Mouse (Mus musculus) heart, postnatal 4 days (tissue): ENCODE results near the gene Mtus2. TPM values are rescaled to one million over a fixed set of nuclear protein-coding genes. Genes with fewer than 3 reads are reported as not detected.
A peak's percentile ranks its signal among the peaks of the same experiment; 100 is the strongest.

ENCODE experiments used
- DNase-seq: peaks from one replicate; pipeline ENCODE4 v3.0.0; 2021
- total RNA-seq, 2 experiments: library from RNA; stranded (reverse); gene quantifications; 2 replicates each; pipeline ENCODE4 v1.2.3; 2021

The Mtus2 gene
- total RNA-seq, 2 experiments from 2014 or later, result 116 to 127 TPM

DNA sequence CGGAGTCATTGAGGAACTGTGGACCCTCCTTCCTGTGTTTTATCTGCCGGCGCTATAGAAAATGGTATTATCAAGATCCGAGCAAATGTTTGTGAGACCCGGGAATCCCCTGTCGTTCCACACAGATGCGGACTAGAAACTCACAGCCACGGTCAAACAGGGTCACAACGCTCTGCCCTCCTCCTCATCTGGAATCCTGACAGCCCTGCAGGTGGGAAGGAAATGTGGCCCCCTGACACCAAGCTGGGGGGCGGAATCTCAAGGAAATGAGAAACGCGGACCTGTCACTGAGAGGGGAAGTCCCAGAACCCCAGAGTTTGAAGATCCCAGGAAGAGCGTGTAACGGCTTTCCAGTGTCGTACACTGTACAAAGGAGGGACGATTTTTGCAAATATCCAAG lies 396.3 kb downstream of the Mtus2 start:
- no peak for DNase-seq

DNA sequence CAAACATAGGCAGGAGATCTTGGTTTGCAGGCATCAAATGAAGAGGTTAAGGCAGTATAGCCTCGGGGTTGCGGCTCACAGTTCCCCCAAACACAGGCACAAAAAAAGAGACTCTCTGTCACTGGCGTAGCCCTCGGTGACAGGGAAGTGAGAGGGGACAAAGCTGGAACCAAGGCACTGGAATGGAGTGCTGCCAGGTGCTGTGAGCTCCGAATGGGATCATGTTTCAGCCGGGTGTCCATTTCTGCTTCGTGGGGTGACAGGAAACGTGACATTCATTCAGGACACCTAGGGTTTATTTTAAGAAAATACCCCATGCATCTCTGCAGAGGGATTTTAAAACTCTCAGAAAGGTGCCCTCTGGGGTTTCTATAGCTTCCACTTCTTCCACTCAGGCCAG lies 397.4 kb downstream of the Mtus2 start:
- DNase-seq, result peak; percentile 65

DNA sequence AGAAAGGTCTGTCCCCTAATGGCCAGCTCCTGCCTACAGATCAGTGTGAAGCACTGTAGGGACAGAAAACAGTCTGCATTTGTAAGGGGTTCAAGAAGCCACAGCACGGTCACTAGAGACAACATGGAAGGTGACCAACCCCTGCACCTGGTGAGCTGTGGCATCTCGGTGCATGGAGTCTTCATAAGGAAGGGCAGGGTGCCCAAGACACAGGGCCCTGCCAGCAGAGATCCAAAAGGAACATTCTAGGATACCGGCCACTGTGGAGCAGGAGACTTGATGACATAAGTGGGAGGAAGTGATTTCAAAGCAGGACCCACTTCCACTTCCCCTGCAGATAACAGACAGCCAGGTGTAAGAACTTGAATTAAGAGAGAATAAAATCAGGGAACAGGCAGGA lies 398.7 kb downstream of the Mtus2 start:
- no peak for DNase-seq

DNA sequence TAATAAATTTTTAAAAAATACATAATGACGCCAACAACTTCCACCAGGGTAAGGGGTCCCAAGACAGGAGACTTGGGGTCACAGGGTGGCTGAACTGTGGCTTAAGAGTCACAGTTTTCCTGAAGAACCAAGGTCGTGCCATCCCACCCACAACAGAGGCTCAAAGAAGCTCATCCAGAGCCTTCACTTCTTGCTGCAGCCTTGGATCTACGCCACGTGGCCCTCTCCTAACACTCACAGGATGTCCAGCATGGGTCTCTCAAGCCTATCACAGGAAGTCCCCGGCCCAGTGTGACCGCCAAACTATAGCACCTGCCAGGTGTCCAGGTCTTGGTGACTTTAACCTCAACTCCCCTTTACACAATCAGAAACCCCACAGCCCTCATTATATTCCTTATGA lies 400.0 kb downstream of the Mtus2 start:
- DNase-seq, result no peak

- DNase-seq, result no peak
Measured at GRCm38 (mm10) chr5:148359131-148359530, 402.0 kb downstream of the Mtus2 start.

DNA sequence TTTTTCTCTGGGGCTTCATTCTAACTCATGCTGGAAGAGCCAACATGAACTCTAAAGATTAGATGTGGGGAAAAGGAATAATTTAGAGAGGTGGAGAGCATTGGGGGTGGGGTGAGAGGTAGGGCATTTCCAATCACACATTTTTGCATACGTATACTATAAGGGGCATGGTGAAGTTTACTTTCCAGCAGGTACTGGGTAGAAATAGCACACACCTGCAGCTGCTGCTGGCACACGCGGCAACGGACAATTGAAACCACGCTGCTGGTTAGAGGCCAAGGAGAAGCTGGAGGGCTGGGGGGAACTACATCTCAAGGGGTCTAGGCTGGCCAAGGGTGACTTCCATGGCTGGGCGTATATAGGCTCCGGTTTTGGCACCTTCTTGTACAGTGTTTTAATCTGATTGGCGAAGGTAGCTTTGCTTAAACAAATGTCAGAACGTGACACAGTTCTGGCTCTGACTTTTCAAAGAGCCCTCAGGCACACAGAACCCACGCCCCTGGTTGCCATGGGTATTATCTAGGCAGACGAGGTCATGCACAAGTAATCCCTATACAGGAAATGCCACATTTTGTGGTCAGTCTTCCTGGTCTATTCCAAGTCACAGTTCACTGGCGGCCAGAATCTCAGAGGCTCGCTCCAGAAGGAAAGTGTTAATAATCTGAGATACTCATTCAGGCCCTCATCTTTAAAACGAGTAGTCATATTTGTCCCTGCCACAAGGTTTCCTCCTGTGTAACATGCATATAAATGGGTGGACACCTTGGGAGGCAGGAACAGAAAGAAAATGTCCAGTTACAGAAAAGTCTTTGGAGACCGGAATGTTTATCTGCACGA lies 404.0 kb downstream of the Mtus2 start:
- DNase-seq, result peak; percentile 54

- DNase-seq, result no peak
Measured at GRCm38 (mm10) chr5:148361759-148362010, 404.6 kb downstream of the Mtus2 start.

DNA sequence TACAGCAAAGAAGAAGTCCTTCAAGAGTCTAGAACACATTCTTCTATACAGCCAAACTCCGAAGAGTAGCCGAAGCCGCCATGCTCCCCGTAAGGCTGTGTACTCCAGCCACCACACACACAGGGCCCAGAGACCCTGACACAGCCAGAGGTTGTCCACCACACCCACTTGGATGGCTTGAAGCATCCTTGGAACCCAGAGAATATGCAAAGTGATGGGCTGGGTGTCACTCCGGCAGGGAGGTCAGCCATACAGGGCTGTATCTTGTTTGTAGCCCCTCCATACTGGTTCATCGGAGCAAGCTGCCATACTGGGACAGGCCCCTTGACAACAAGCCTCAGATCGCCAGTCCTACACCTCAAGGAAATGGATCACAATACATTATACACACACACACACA lies 405.2 kb downstream of the Mtus2 start:
- no peak for DNase-seq

GRCm38 (mm10) chr5:148363441-148364113 lies 406.5 kb downstream of the Mtus2 start:
- no peak for DNase-seq

Other genes with a start within 250 kb of the Mtus2 start
- 10 to 100 TPM; 44.1 to 45.8 TPM for gene Flt1, start 231.3 kb upstream of the Mtus2 start, total RNA-seq
- gene Pomp, start 96.9 kb upstream of the Mtus2 start, total RNA-seq, result 100 to 1,000 TPM; 129 to 148 TPM
- gene Slc46a3, start 62.5 kb upstream of the Mtus2 start, total RNA-seq, result 1 to 10 TPM; 3.1 to 3.7 TPM